Mouse (Mus musculus) ovary, postnatal 14 days (tissue): ENCODE data around the gene Apbb1ip.
A peak's percentile ranks its signal among the peaks of the same experiment; 100 is the strongest.
"Not testable (repeated sequence)": the region's sequence is repeated elsewhere in the genome, so short reads cannot be mapped to it uniquely, and the experiment has no call there.

Source experiments
- DNase-seq: peaks from one replicate; pipeline ENCODE4 v3.0.0; 2022; ENCODE audit warnings: low spot score

Apbb1ip gene

DNA sequence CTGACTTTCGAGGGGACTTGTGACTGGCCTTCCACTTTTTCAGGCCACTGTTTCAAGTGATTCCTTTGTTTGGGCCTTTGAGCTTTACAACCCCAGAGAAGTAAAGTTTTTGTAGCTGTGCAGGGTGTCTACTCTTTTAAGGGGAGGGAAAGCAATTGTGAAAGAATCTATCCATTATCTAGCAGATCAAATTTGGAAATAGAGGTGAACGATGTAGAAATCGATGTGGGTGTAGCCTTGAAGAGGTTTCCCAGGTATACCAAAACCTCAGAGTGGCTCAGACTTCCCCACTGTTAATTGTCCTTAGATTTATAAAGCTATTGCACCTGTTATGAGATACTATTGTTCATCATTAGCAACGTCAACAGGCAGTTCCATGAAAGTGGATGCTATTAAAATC is 71.6 kb downstream of the Apbb1ip start:
- no peak for DNase-seq

GRCm38 (mm10) chr2:22851900-22852299 is 78.0 kb downstream of the Apbb1ip start:
- no peak for DNase-seq

DNA sequence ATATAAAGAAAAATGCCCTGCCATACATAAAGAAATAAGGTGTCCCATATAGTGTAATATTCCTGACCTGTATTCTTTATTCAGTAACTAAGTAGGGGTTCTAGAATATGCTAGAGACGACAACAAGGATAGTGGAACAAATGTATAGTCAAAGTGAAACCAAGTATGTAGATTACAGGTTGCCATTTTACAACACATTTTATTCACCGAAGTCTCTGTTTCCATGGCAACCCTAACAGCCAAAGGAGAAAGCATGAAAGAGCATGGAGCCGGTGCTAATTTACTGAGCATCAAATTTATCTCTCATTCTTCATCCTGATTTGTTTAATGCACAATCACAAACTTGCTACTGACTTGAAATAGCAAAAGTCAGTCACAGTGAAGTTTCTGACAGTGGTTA is 83.6 kb downstream of the Apbb1ip start:
- no peak for DNase-seq

DNA sequence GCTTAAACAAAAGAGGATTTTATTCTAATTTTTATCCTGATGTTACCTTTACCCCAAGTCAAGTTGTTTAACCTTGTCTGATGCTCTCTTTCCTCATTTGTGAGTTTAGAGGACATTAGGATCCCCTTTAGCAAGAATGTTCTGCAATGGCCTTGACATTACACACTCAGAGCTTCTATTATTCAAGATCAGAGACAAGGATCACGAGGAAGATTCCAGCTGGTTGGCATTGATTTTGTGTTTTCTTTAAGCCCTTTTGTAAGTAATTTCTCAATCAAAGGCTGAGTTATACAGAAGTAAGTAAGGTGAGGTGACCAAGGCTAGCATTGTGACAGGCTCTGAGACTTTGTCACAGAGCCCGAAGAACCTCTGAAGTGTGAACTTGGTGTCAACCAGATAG is 88.3 kb downstream of the Apbb1ip start:
- no peak for DNase-seq

GRCm38 (mm10) chr2:22864394-22865037 is 90.6 kb downstream of the Apbb1ip start:
- peak; percentile 57 for DNase-seq

GRCm38 (mm10) chr2:22865818-22866217 is 91.9 kb downstream of the Apbb1ip start:
- DNase-seq = no peak

DNA sequence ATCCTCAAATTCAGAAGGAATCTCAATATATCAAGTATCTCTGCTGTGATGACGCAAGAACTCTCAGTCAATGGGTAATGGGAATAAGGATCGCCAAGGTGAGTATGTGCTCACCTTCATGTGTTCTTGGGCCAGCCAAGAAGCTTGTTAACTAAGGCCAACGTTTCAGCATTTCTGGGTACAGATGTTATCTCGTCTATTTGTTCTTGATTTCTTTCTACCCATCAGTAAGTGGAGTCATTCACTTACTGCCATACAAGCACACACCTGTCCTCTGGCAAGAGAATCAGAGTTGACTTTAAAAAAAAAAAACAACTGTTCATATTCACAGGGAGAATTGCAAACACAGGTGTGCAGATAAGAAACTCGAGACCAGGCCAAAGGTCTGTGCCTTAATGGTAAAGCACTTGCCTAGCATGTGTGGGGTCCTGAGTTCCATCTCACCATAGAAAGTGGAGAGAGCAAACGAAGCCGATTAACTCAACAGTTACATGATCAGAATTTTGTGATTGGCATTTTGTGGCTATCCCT is 93.1 kb downstream of the Apbb1ip start:
- no peak for DNase-seq

- no peak for DNase-seq
Measured at GRCm38 (mm10) chr2:22873159-22873558, 99.3 kb downstream of the Apbb1ip start.

DNA sequence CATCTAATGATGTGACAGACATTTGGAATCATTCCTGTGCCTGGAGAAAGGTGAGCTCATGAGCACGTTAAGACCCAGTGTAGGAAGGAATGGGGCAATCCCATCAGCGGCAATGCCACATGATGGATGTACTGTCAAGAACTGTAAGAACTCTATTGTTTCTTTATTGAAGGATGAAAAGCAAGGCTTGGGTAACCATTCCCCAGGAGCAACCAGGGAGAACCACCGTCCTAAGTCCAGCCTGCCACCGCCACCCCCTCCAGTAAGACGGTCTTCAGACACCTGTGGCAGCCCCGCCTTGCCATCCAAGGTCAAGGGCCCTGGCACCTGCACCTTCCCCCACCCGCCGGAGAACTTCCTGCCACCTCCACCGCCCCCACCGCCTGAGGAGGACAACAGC is 100.7 kb downstream of the Apbb1ip start:
- DNase-seq = no peak

GRCm38 (mm10) chr2:22876614-22877013 is 102.7 kb downstream of the Apbb1ip start:
- no peak for DNase-seq

DNA sequence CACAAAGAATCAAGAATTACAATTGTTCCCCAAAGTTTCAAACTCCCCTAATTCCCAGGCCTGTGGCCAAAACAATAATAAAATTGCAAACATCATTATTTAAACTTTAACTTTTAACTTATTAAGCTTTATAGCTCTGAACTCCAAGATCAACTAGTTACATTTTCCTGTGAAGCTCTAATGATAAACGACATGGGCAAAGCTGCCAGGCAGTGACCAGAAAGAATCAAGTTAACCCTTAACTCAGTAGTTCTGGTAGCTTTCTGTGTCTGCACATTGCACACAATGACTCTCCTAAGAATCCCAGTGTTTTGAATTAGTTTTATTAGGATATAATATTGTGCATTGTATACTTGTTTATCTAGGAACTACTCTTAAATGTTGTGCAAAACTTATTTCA is 104.9 kb downstream of the Apbb1ip start:
- DNase-seq = no peak

- DNase-seq = not testable (repeated sequence)
Measured at GRCm38 (mm10) chr2:22880726-22881125, 106.8 kb downstream of the Apbb1ip start.

- no peak for DNase-seq
Measured at GRCm38 (mm10) chr2:22894932-22895281, 121.0 kb downstream of the Apbb1ip start.

DNA sequence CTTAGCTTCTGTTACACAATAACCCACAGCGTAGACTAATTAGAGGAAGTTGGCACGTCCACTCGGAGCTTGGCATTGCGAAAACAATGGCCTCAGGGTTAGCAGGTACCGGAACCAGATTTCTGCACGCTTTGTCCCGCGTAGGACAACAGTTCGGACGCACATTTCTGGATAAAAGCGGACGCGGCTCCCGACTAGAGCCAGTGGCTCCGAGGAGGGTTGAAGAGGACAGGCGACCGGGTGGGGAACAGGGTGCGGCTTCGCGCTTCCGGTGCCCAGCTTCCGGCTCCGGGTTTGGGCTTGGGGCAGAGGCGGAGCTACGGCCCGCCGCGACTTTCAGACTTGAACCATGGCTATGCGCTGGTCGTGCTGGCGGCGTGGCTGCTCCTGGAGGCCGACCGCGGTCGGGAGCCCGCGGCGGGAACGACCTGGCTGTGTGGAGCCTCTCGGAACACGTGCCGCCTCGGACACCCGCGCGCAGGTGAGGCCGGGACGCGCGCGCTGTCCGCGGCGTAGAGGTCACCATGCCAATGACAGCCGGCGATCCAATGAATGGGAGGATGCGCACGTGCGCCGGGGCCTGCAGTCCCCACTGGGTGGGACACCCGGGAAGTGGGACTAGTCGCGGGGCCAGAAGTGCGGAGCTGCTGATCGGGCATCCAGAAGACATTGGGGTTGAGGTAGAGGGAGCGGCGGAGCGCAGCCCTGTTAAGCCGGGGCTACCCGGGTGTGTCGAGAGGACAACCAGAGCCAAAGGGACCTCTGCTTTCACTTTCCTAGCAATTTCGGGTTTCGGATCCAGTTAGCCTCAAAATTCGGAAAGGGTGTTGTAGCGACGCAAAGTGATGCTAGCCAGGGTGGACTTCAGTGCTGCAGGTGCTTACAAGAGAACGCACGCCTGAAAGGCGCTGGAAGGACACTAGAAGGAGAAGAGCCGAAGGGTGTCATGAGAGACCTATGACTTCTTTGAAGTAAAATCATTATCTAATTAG is 121.7 kb downstream of the Apbb1ip start, which contains the start of gene Pdss1:
TSS of gene Pdss1 (plus strand) at position 241 of the 992 bp plus-strand sequence.
- DNase-seq = peak; percentile 84

GRCm38 (mm10) chr2:22903947-22904346 is 130.1 kb downstream of the Apbb1ip start:
- no peak for DNase-seq

GRCm38 (mm10) chr2:22914421-22914820 is 140.5 kb downstream of the Apbb1ip start:
- DNase-seq = no peak

DNA sequence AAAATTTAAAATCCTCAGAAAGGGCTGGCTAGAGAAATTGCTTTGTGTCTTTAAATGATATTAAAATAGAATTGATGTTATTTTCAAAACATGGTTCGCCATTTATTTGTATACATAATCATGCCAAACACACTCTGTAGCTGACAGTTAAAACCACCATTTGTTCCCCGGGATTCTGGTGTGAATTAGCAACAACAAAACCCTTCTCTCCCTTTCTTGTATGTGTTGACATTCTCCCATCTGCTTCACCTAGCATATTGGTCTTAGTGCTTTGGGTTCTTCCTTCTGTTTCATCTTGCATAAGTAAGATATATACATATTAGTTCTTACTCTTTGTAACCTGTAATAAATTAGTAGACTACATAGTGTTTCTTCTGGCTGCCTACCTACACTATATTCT is 144.8 kb downstream of the Apbb1ip start:
- DNase-seq = no peak
